Mouse (Mus musculus) ES-Bruce4 (cell line): ENCODE results near the gene Iqcj.

Source experiments
- CTCF ChIP-seq: IDR thresholded peaks from one replicate; pipeline ENCODE4 v1.8.1; 2011; ENCODE audit warnings: low read depth, low read length
- EP300 ChIP-seq: IDR thresholded peaks from 2 replicates; pipeline ENCODE4 v1.6.1; 2011; ENCODE audit warnings: low read depth, low read length; ENCODE audit not compliant: insufficient read depth
- POLR2A ChIP-seq: IDR thresholded peaks from one replicate; pipeline ENCODE4 v1.8.1; 2011; ENCODE audit warnings: low read length; ENCODE audit not compliant: insufficient read depth

GRCm38 (mm10) chr3:68077406-68077805 is 185.4 kb downstream of the Iqcj start:
- TF ChIP-seq POLR2A, result no peak
- no peak for TF ChIP-seq CTCF
- no peak for TF ChIP-seq EP300
